Mouse (Mus musculus) forebrain, embryonic 13.5 days (tissue): ENCODE measurements around the gene 1700003F12Rik. TPM values are rescaled to one million over a fixed set of nuclear protein-coding genes. Genes with fewer than 3 reads are reported as not detected.
A peak's percentile ranks its signal among the peaks of the same experiment; 100 is the strongest.

Source experiments
- ATAC-seq: fragments of 200-750 bp; cut with Nextera tagmentation; 2 replicates; pipeline ENCODE4 v1.8.0; 2017
- H3K27ac ChIP-seq: fragments of 300-500 bp; sonication (generic); 2 replicates; pipeline ENCODE4 v1.5.1; 2015; ENCODE audit warnings: inconsistent platforms, mild to moderate bottlenecking, moderate library complexity
- H3K27me3 ChIP-seq: fragments of 300-500 bp; sonication (generic); 2 replicates; pipeline ENCODE4 v1.6.1; 2015; ENCODE audit warnings: mild to moderate bottlenecking, inconsistent platforms
- H3K36me3 ChIP-seq: fragments of 300-500 bp; sonication (generic); 2 replicates; pipeline ENCODE4 v1.6.1; 2015; ENCODE audit warnings: mild to moderate bottlenecking, inconsistent platforms; ENCODE audit not compliant: poor library complexity, severe bottlenecking
- H3K4me1 ChIP-seq: fragments of 300-500 bp; sonication (generic); 2 replicates; pipeline ENCODE4 v1.6.1; 2015; ENCODE audit warnings: inconsistent platforms
- H3K4me2 ChIP-seq: fragments of 300-500 bp; sonication (generic); 2 replicates; pipeline ENCODE4 v1.6.1; 2015; ENCODE audit warnings: inconsistent platforms, mild to moderate bottlenecking, moderate library complexity
- H3K4me3 ChIP-seq: fragments of 300-500 bp; sonication (generic); 2 replicates; pipeline ENCODE4 v1.5.1; 2015; ENCODE audit warnings: mild to moderate bottlenecking, inconsistent platforms
- H3K9ac ChIP-seq: fragments of 300-500 bp; sonication (generic); 2 replicates; pipeline ENCODE4 v1.6.1; 2015; ENCODE audit warnings: mild to moderate bottlenecking, inconsistent platforms
- H3K9me3 ChIP-seq: fragments of 300-500 bp; sonication (generic); replicated peaks from 2 replicates; pipeline ENCODE4 v1.6.1; 2016; ENCODE audit warnings: inconsistent platforms
- WGBS: fragments of 180-500 bp; shearing (Covaris S2); methylation state at CpG from one replicate; pipeline ENCODE4 v1.1.7; 2015; 5-methylcytosine and 5-hydroxymethylcytosine counted together
- polyA plus RNA-seq: library from polyadenylated mRNA; unstranded; fragments of >200 nt; fragmentation: Nextera tagmentation; extraction: Ambion mirVana; gene quantifications from 2 replicates; pipeline ENCODE4 v1.2.1, GENCODE M21; 2015

1700003F12Rik gene
- polyA plus RNA-seq, 1 experiment from 2014 or later, result 1.4 TPM

GRCm38 (mm10) chr2:154525285-154525684 is 21.6 kb upstream of the 1700003F12Rik start:
- Histone ChIP-seq H3K27me3 (no peaks in the 10 kb centered on the region), H3K4me1 (peaks cover 6% of the 10 kb centered on the region), H3K27ac (no peak overlapping the region), H3K9me3 (no peaks in the 10 kb centered on the region), H3K9ac (no peak overlapping the region), H3K4me3 (no peak overlapping the region), H3K4me2 (no peak overlapping the region), H3K36me3 (peaks cover 76% of the 10 kb centered on the region)
- 96% methylated on average over 2 of the region's 2 CpGs for WGBS
- no peak for ATAC-seq

GRCm38 (mm10) chr2:154526531-154526930 is 20.4 kb upstream of the 1700003F12Rik start:
- no peaks in the 10 kb centered on the region for H3K9me3 ChIP-seq
- H3K4me3 ChIP-seq, result no peak overlapping the region
- ATAC-seq, result no peak
- H3K27me3 ChIP-seq, result no peaks in the 10 kb centered on the region
- no peak overlapping the region for H3K9ac ChIP-seq
- H3K27ac ChIP-seq, result peak overlapping the region; percentile 22; the same call in 1 of the 2 replicates
- WGBS, result 54% methylated on average over 3 of the region's 3 CpGs
- no peak overlapping the region for H3K4me2 ChIP-seq
- peaks cover 6% of the 10 kb centered on the region for H3K4me1 ChIP-seq
- H3K36me3 ChIP-seq, result peaks cover 83% of the 10 kb centered on the region

- Histone ChIP-seq H3K9ac (no peak overlapping the region), H3K4me2 (no peak overlapping the region), H3K27ac (peak overlapping the region; percentile 64), H3K4me3 (no peak overlapping the region), H3K9me3 (no peaks in the 10 kb centered on the region), H3K27me3 (no peaks in the 10 kb centered on the region), H3K4me1 (peaks cover 16% of the 10 kb centered on the region), H3K36me3 (peaks cover 79% of the 10 kb centered on the region)
- 17% methylated on average over 3 of the region's 3 CpGs for WGBS
- peak; percentile 24; the same call in 1 of the 2 replicates for ATAC-seq
These were observed 14.0 kb upstream of the 1700003F12Rik start for GRCm38 (mm10) chr2:154532888-154533287.

- Histone ChIP-seq H3K4me2 (no peak overlapping the region), H3K27me3 (no peaks in the 10 kb centered on the region), H3K27ac (no peak overlapping the region), H3K4me1 (peaks cover 34% of the 10 kb centered on the region), H3K9me3 (no peaks in the 10 kb centered on the region), H3K36me3 (peaks cover 67% of the 10 kb centered on the region), H3K4me3 (no peak overlapping the region), H3K9ac (no peak overlapping the region)
- WGBS, result 95% methylated on average over 12 of the region's 12 CpGs
- no peak for ATAC-seq
These were observed 12.1 kb upstream of the 1700003F12Rik start for GRCm38 (mm10) chr2:154534704-154535270.

- Histone ChIP-seq H3K9me3 (no peaks in the 10 kb centered on the region), H3K27ac (peak overlapping the region; percentile 75), H3K27me3 (no peaks in the 10 kb centered on the region), H3K9ac (no peak overlapping the region), H3K4me3 (no peak overlapping the region), H3K4me1 (peaks cover 26% of the 10 kb centered on the region), H3K4me2 (no peak overlapping the region), H3K36me3 (peaks cover 48% of the 10 kb centered on the region)
- WGBS, result 42% methylated on average over 2 of the region's 2 CpGs
- ATAC-seq, result peak; percentile 44; the same call in 1 of the 2 replicates
These were observed 8.6 kb upstream of the 1700003F12Rik start for GRCm38 (mm10) chr2:154538310-154538709.

- H3K9ac ChIP-seq, result no peak overlapping the region
These were observed 8.2 kb upstream of the 1700003F12Rik start for GRCm38 (mm10) chr2:154538710-154539109.

GRCm38 (mm10) chr2:154539720-154540119 is 7.2 kb upstream of the 1700003F12Rik start:
- no peak overlapping the region for H3K4me3 ChIP-seq
- 76% methylated on average over 3 of the region's 3 CpGs for WGBS
- H3K4me2 ChIP-seq, result no peak overlapping the region
- no peaks in the 10 kb centered on the region for H3K9me3 ChIP-seq
- H3K4me1 ChIP-seq, result peaks cover 37% of the 10 kb centered on the region
- H3K9ac ChIP-seq, result no peak overlapping the region
- H3K27me3 ChIP-seq, result no peaks in the 10 kb centered on the region
- peaks cover 36% of the 10 kb centered on the region for H3K36me3 ChIP-seq
- no peak overlapping the region for H3K27ac ChIP-seq
- no peak for ATAC-seq

More at GRCm38 (mm10) chr2:154538710-154539109, 8.2 kb upstream of the 1700003F12Rik start:
- Histone ChIP-seq H3K4me2 (no peak overlapping the region), H3K36me3 (peaks cover 45% of the 10 kb centered on the region), H3K27me3 (no peaks in the 10 kb centered on the region), H3K4me1 (peaks cover 28% of the 10 kb centered on the region), H3K4me3 (no peak overlapping the region), H3K9me3 (no peaks in the 10 kb centered on the region), H3K27ac (peak overlapping the region; percentile 75)
- WGBS, result 29% methylated on average over 3 of the region's 3 CpGs
- peak; percentile 39; the same call in 1 of the 2 replicates for ATAC-seq

- Histone ChIP-seq H3K9me3 (no peaks in the 10 kb centered on the region), H3K27me3 (no peaks in the 10 kb centered on the region), H3K36me3 (peaks cover 18% of the 10 kb centered on the region), H3K27ac (no peak overlapping the region), H3K4me1 (peaks cover 37% of the 10 kb centered on the region), H3K9ac (no peak overlapping the region), H3K4me3 (no peak overlapping the region), H3K4me2 (no peak overlapping the region)
- no peak for ATAC-seq
- WGBS, result 81% methylated on average over 2 of the region's 2 CpGs
These were observed 5.3 kb upstream of the 1700003F12Rik start for GRCm38 (mm10) chr2:154541630-154542029.

GRCm38 (mm10) chr2:154543567-154544347 is 3.1 kb upstream of the 1700003F12Rik start:
- 72% methylated on average over 9 of the region's 9 CpGs for WGBS
- Histone ChIP-seq H3K4me3 (no peak overlapping the region), H3K9ac (no peak overlapping the region), H3K4me1 (peaks cover 25% of the 10 kb centered on the region), H3K36me3 (peaks cover 9% of the 10 kb centered on the region; the same call in 1 of the 2 replicates), H3K27me3 (no peaks in the 10 kb centered on the region), H3K4me2 (no peak overlapping the region), H3K27ac (peak overlapping the region; percentile 73), H3K9me3 (no peaks in the 10 kb centered on the region)
- peak; percentile 69 for ATAC-seq

GRCm38 (mm10) chr2:154548688-154549087 is 1.8 kb downstream of the 1700003F12Rik start:
- Histone ChIP-seq H3K27me3 (peaks cover 28% of the 10 kb centered on the region), H3K36me3 (no peaks in the 10 kb centered on the region), H3K27ac (no peak overlapping the region; the same call in 1 of the 2 replicates), H3K4me3 (no peak overlapping the region), H3K9me3 (no peaks in the 10 kb centered on the region), H3K4me2 (peak overlapping the region; percentile 79), H3K4me1 (peaks cover 44% of the 10 kb centered on the region), H3K9ac (no peak overlapping the region)
- WGBS, result 34% methylated on average over 3 of the region's 3 CpGs
- ATAC-seq, result no peak

GRCm38 (mm10) chr2:154549127-154549885 is 2.4 kb downstream of the 1700003F12Rik start:
- H3K9me3 ChIP-seq, result no peaks in the 10 kb centered on the region
- peak overlapping the region; percentile 63 for H3K9ac ChIP-seq
- peaks cover 28% of the 10 kb centered on the region for H3K27me3 ChIP-seq
- H3K27ac ChIP-seq, result no peak overlapping the region
- peak overlapping the region; percentile 44 for H3K4me3 ChIP-seq
- ATAC-seq, result peak; percentile 68
- H3K4me1 ChIP-seq, result peaks cover 37% of the 10 kb centered on the region
- peak overlapping the region; percentile 79 for H3K4me2 ChIP-seq
- H3K36me3 ChIP-seq, result peaks cover 5% of the 10 kb centered on the region; the same call in 1 of the 2 replicates
- WGBS, result 3% methylated on average over 46 of the region's 48 CpGs

GRCm38 (mm10) chr2:154549886-154550189 is 3.0 kb downstream of the 1700003F12Rik start:
- no peaks in the 10 kb centered on the region for H3K9me3 ChIP-seq
- peak overlapping the region; percentile 44 for H3K4me3 ChIP-seq
- peak overlapping the region; percentile 79 for H3K4me2 ChIP-seq
- peaks cover 34% of the 10 kb centered on the region for H3K4me1 ChIP-seq
- ATAC-seq, result no peak
- peaks cover 6% of the 10 kb centered on the region; the same call in 1 of the 2 replicates for H3K36me3 ChIP-seq
- 15% methylated on average over 20 of the region's 20 CpGs for WGBS
- H3K27me3 ChIP-seq, result peaks cover 28% of the 10 kb centered on the region
- no peak overlapping the region for H3K27ac ChIP-seq
- H3K9ac ChIP-seq, result peak overlapping the region; percentile 63
